Mouse (Mus musculus) megakaryocyte, adult 5-6 weeks (primary cell): ENCODE results near the gene Pard3. TPM values are rescaled to one million over a fixed set of nuclear protein-coding genes. Genes with fewer than 3 reads are reported as not detected.

Source experiments
- ATAC-seq: 2 replicates; pipeline ENCODE4 v1.8.0; 2016; ENCODE audit warnings: mild to moderate bottlenecking, inconsistent platforms; ENCODE audit not compliant: poor library complexity, severe bottlenecking
- total RNA-seq, 2 experiments: library from RNA; stranded (forward) in 1 of 2; stranded (reverse) in 1 of 2; fragments of 153-499, 151-499 nt in 1 of 2; fragments of 221-1000, 200-1000 nt in 1 of 2; gene quantifications; 2 replicates each; pipeline versions ENCODE4 v1.2.3 to v1.2.4; 2015 to 2017

Gene Pard3
- total RNA-seq, 2 experiments from 2014 or later = not detected

DNA sequence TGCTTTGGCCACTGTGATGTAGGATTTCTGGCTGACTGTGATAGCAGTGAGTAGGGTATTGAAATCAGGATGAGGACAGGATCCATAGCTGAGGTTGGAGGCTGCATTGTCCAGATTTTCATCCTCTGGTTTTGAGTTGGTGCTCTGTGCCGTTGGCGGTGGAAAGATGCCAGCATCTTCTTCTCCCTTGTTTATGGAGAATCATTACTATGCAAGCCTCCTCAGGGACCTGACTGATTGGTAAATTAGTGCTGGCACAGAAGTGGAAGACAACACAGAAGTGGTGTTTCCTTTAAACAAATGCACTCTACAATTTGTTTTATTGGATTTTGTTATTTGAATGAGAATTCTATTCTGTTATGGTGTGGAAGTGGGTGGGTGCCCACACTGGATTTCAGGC is 18.8 kb downstream of the Pard3 start:
- ATAC-seq = no peak

DNA sequence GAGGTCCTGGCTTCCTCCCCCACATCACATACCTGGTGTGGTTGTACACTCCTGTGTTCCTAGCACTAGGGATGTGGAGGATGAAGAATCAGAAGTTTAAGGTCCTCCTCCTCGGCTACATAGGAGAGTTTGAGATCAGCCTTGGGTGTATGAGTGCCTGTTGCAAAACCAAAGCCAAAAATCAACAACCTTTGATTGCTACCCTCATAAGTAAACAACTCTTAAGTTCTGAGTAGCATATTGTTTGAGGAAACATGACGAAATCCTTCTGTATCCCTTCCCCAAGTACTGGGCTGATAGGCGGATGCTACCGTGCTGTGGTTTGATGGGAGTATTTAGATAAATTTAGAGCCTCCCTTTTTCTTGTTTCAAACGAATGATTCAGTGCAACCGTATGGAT is 20.9 kb downstream of the Pard3 start:
- no peak for ATAC-seq

- ATAC-seq = no peak
These were observed 23.7 kb downstream of the Pard3 start for GRCm38 (mm10) chr8:127087434-127087833.

- no peak for ATAC-seq
These were observed 24.7 kb downstream of the Pard3 start for GRCm38 (mm10) chr8:127088372-127088771.

GRCm38 (mm10) chr8:127089021-127089420 is 25.3 kb downstream of the Pard3 start:
- no peak for ATAC-seq

GRCm38 (mm10) chr8:127090435-127090834 is 26.7 kb downstream of the Pard3 start:
- ATAC-seq = no peak

DNA sequence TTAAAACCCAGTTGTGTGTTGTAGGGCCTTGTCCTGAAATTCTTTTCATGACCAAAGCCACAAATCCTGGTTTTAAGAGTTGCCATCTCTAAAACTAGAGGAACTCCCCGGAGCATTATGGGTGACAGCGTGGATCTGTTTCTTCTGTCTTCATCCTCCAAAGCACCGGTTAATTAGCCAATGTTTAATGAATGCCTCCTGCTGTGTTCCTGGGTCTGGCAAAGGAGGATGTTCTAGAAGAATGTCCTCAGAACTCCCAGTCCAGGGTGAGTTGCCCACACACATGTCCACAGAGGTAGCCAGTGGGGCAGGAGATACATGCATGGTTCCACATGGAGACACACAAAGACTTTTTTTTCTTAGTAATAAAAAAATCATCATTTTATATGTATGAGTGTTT is 28.2 kb downstream of the Pard3 start:
- ATAC-seq = no peak

- ATAC-seq = no peak
These were observed 28.9 kb downstream of the Pard3 start for GRCm38 (mm10) chr8:127092383-127093112.

- ATAC-seq = no peak
These were observed 29.4 kb downstream of the Pard3 start for GRCm38 (mm10) chr8:127093113-127093426.

- no peak for ATAC-seq
These were observed 32.1 kb downstream of the Pard3 start for GRCm38 (mm10) chr8:127095763-127096162.

GRCm38 (mm10) chr8:127099439-127100090 is 35.9 kb downstream of the Pard3 start:
- ATAC-seq = no peak

DNA sequence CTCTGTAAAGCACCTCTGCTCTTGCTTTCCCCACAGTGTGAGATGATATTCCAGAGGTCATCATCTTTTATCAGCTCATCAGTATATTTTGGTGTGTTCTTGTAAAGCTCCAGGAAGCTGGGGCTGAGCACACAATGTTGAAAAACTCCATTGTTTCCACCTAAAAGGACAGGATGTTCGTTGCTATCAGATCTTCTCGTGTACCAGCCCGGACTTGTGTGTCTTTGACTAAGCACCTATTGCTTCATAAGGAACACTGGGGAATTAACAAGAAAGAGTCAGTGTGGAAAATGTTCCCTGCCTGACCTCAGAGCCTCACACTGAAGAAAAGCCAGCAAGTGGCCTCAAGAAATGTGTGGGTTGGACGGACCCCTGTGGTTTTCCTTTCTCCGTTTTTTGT is 39.6 kb downstream of the Pard3 start:
- no peak for ATAC-seq

GRCm38 (mm10) chr8:127104616-127105015 is 40.9 kb downstream of the Pard3 start:
- no peak for ATAC-seq

GRCm38 (mm10) chr8:127107928-127108327 is 44.2 kb downstream of the Pard3 start:
- no peak for ATAC-seq

GRCm38 (mm10) chr8:127113209-127113608 is 49.5 kb downstream of the Pard3 start:
- ATAC-seq = no peak

DNA sequence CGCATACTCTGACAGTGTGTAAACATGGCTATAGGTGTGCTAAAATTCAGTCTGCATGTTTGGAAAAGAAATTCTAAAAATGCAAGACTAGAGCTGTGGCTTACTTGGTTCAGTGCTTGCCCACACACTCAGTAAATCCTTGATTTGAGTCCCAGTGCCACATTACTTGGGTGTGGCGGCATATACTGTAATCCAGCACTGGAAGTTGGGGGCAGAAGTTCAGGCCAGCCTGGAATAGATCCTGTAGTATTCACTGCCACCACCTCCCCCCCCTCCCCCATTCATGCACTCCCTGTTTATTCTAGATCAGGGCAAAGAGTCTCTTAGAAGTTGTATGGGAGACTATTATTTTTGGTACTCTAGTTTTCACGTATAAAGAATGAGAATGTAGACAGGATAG is 52.1 kb downstream of the Pard3 start:
- no peak for ATAC-seq

- ATAC-seq = no peak
These were observed 54.7 kb downstream of the Pard3 start for GRCm38 (mm10) chr8:127118373-127118861.

DNA sequence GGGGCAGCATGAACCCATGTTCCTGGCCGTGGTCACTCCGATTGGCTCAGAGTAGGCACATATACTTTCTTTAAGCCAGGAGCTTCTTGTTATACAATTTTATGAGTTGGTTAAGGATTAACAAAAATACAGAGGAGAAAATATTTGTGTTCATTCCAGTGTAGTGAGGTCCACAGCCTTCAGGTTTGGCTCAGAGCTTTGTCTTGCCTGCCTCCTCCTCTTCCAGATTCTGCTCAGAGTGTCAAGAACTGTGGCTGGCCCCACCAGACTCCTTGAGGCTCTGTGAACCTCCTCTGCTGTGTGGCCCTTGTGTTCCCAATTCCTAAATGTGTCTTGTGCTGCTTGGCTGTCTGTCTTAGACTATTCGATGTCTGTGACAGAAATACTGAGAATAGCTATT is 59.7 kb downstream of the Pard3 start:
- ATAC-seq = no peak

DNA sequence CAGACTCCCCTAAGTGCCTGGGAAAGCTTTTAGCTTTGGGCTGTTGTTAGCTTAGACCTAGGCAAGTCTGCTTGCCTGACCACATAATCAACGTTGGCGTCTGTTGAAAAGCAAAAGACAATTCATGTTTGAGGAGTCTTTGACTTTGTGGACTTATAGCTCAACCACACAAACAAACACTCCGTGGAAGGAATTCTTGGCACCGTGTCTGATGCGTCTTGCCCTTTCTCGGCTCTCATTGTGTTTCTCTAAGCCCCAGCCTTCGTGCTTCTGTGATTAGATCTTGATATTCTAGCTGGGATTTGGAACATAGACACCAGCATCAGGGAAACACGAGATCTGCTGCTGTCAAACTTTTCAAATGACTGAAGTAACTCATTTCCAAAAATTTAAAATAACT is 61.1 kb downstream of the Pard3 start:
- no peak for ATAC-seq

DNA sequence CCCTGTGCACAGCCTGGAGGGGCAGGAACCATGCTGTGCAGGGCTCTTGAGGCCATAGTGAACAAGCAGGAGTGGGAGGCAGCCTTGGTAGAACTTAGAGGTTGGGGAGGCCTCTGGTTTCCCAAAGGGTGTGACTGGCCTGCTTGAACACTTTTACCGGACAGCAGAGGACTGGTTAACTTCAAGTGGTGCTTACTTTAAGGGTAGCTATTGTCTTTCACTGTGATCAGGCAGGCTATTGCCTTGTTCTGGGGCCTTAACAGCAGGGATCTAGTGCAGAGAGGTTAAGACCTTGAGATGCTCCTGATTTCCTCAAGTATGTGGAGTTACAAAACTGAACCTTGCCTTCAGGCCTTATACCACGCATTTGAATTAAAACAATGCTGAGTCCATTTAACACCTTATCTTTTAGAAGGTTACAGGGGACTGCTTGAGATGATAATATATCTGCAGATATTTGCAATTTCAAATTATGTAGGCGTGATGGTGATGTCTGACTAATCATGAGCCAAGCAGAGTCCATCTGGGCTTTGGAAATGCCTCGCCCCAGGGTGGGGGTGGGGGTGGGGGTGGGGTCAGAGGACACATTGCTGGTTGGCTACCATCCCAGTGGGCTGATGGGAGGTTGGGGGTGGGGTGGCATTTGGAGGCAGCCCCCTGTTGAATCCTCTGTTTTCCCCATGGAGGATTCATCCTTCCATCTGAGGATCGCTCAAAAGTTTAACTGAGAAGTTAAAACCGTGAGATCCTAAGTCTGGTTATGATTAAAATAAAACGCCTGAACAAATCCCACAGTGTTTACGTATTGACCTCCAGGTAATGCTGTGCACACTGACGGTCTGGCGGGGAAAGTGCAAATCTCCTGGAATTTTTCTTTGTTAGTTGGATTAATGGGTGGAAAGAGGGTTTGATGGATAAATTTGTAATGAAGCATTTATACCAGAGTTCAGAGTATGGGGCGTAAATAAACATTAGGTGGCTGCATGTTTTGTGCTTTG is 62.3 kb downstream of the Pard3 start:
- no peak for ATAC-seq

DNA sequence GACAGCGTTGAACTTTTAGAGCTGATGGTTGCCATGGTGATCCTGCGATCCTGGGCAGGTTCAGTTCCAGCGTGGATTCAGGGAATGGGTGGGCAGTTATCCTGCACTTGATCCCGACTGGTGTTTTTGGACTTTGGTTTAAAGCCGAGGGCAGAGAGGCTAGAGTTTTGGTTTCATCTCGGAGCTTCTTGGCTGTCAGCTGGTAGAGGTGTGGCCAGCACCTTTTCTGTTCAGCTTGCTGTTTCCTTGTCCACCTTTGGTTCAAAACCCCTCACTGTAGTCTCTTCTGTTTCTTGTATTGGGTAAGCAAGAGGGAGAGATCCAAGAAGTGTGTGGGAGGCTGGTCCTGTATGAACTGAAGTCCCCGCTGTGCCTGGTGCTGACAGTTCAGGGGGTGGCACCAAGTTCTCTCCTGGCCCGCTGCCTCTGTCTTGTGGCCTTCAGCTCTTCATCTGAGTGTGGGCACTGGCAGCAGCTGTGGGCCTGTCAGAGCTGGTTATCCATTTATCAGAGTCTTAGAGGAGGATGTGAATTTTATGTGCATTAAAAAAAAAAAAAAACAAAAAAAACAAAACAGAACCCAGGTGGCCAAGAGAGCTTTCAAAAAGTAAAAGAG is 65.2 kb downstream of the Pard3 start:
- ATAC-seq = no peak
